Mouse (Mus musculus) frontal cortex, postnatal 25 days (tissue): Measurements from ENCODE around the gene Sec23ip.
"Not testable (repeated sequence)": the region's sequence is repeated elsewhere in the genome, so short reads cannot be mapped to it uniquely, and the experiment has no call there.

Experiments used
- DNase-seq, 2 experiments: peaks; one replicate each; pipeline ENCODE4 v3.0.0; 2022; ENCODE audit warnings: low spot score in 2 of 2

The Sec23ip gene

GRCm38 (mm10) chr7:128744684-128745485 lies at the start of gene Sec23ip:
Sec23ip (plus strand) TSS chr7:128744943.
- peak; percentile 95 to 97 for DNase-seq

- DNase-seq: not testable (repeated sequence)
Observed at GRCm38 (mm10) chr7:128699959-128700358, 44.8 kb upstream of the Sec23ip start.

GRCm38 (mm10) chr7:128705735-128706134 lies 39.0 kb upstream of the Sec23ip start:
- DNase-seq: peak; percentile 54 to 66

GRCm38 (mm10) chr7:128717991-128718390 lies 26.8 kb upstream of the Sec23ip start:
- no peak for DNase-seq

GRCm38 (mm10) chr7:128724761-128725160 lies 20.0 kb upstream of the Sec23ip start:
- DNase-seq: peak; percentile 28 to 49

GRCm38 (mm10) chr7:128725189-128725588 lies 19.6 kb upstream of the Sec23ip start:
- DNase-seq: no peak

GRCm38 (mm10) chr7:128726999-128727398 lies 17.7 kb upstream of the Sec23ip start:
- no peak for DNase-seq

GRCm38 (mm10) chr7:128727701-128728100 lies 17.0 kb upstream of the Sec23ip start:
- no peak for DNase-seq

- no peak for DNase-seq
Observed at GRCm38 (mm10) chr7:128728738-128729137, 16.0 kb upstream of the Sec23ip start.

- no peak for DNase-seq
Observed at GRCm38 (mm10) chr7:128731585-128731984, 13.2 kb upstream of the Sec23ip start.

- no peak for DNase-seq
Observed at GRCm38 (mm10) chr7:128738041-128738440, 6.7 kb upstream of the Sec23ip start.

GRCm38 (mm10) chr7:128739116-128739461 lies 5.7 kb upstream of the Sec23ip start:
- no peak for DNase-seq

- DNase-seq: no peak
Observed at GRCm38 (mm10) chr7:128739462-128740277, 5.1 kb upstream of the Sec23ip start.

GRCm38 (mm10) chr7:128740334-128740733 lies 4.4 kb upstream of the Sec23ip start, which contains the start of gene Mcmbp:
Mcmbp (minus strand) TSS chr7:128740495.
- peak; percentile 88 to 93 for DNase-seq

GRCm38 (mm10) chr7:128743898-128744297 lies 845 bp upstream of the Sec23ip start:
- no peak for DNase-seq

GRCm38 (mm10) chr7:128746151-128746550 lies 1.4 kb downstream of the Sec23ip start:
- no peak for DNase-seq

GRCm38 (mm10) chr7:128748758-128749157 lies 4.0 kb downstream of the Sec23ip start:
- DNase-seq: no peak

- no peak for DNase-seq
Observed at GRCm38 (mm10) chr7:128750296-128750695, 5.6 kb downstream of the Sec23ip start.

- DNase-seq: no peak
Observed at GRCm38 (mm10) chr7:128752012-128752411, 7.3 kb downstream of the Sec23ip start.

GRCm38 (mm10) chr7:128755396-128755795 lies 10.7 kb downstream of the Sec23ip start:
- no peak for DNase-seq

- DNase-seq: no peak
Observed at GRCm38 (mm10) chr7:128758948-128759347, 14.2 kb downstream of the Sec23ip start.

- DNase-seq: no peak
Observed at GRCm38 (mm10) chr7:128766696-128767095, 22.0 kb downstream of the Sec23ip start.

GRCm38 (mm10) chr7:128777201-128777600 lies 32.5 kb downstream of the Sec23ip start:
- DNase-seq: no peak
